Mouse (Mus musculus): ENCODE measurements around the gene Gpc1.

The Gpc1 gene

GRCm38 (mm10) chr1:92831188-92832001 is at the start of gene Gpc1:
Gene Gpc1, plus strand, starts transcription at chr1:92831645.
- DNase-seq, result peak; percentile 86 to 89

GRCm38 (mm10) chr1:92781862-92782261 is 49.6 kb upstream of the Gpc1 start:
- DNase-seq, result no peak

GRCm38 (mm10) chr1:92782587-92782986 is 48.9 kb upstream of the Gpc1 start:
- no peak for DNase-seq

GRCm38 (mm10) chr1:92787221-92787620 is 44.2 kb upstream of the Gpc1 start:
- DNase-seq, result no peak

- no peak for DNase-seq
Observed at GRCm38 (mm10) chr1:92788049-92788448, 43.4 kb upstream of the Gpc1 start.

GRCm38 (mm10) chr1:92790628-92791027 is 40.8 kb upstream of the Gpc1 start:
- DNase-seq, result no peak

- DNase-seq, result peak; percentile 50 to 66
Observed at GRCm38 (mm10) chr1:92791070-92791831, 40.2 kb upstream of the Gpc1 start.

- no peak for DNase-seq
Observed at GRCm38 (mm10) chr1:92793781-92794180, 37.7 kb upstream of the Gpc1 start.

- no peak for DNase-seq
Observed at GRCm38 (mm10) chr1:92798425-92798824, 33.0 kb upstream of the Gpc1 start.

GRCm38 (mm10) chr1:92799653-92800052 is 31.8 kb upstream of the Gpc1 start:
- DNase-seq, result no peak

GRCm38 (mm10) chr1:92802362-92802761 is 29.1 kb upstream of the Gpc1 start:
- DNase-seq, result no peak

- DNase-seq, result no peak
Observed at GRCm38 (mm10) chr1:92803376-92803775, 28.1 kb upstream of the Gpc1 start.

GRCm38 (mm10) chr1:92805181-92805580 is 26.3 kb upstream of the Gpc1 start:
- no peak for DNase-seq

- no peak for DNase-seq
Observed at GRCm38 (mm10) chr1:92805836-92806235, 25.6 kb upstream of the Gpc1 start.

GRCm38 (mm10) chr1:92806720-92807119 is 24.7 kb upstream of the Gpc1 start:
- DNase-seq, result no peak

GRCm38 (mm10) chr1:92809621-92810020 is 21.8 kb upstream of the Gpc1 start:
- DNase-seq, result no peak

- DNase-seq, result no peak
Observed at GRCm38 (mm10) chr1:92814319-92814718, 17.1 kb upstream of the Gpc1 start.

GRCm38 (mm10) chr1:92815100-92815499 is 16.3 kb upstream of the Gpc1 start:
- DNase-seq, result peak in 1 of 2 experiments; percentile 30

- DNase-seq, result no peak
Observed at GRCm38 (mm10) chr1:92815756-92816294, 15.6 kb upstream of the Gpc1 start.

- DNase-seq, result no peak
Observed at GRCm38 (mm10) chr1:92830626-92831187, 738 bp upstream of the Gpc1 start.

GRCm38 (mm10) chr1:92832011-92833010 is 866 bp downstream of the Gpc1 start:
- DNase-seq, result peak; percentile 81 to 88

Data from kidney, postnatal 4 days (tissue).